Mouse (Mus musculus) ZHBTc4 (cell line): ENCODE data around the gene Comt.

Experiments used
- DNase-seq: peaks from one replicate; pipeline ENCODE4 v3.0.0-alpha.2; 2011; ENCODE audit warnings: low read depth, low spot score

The Comt gene

DNA sequence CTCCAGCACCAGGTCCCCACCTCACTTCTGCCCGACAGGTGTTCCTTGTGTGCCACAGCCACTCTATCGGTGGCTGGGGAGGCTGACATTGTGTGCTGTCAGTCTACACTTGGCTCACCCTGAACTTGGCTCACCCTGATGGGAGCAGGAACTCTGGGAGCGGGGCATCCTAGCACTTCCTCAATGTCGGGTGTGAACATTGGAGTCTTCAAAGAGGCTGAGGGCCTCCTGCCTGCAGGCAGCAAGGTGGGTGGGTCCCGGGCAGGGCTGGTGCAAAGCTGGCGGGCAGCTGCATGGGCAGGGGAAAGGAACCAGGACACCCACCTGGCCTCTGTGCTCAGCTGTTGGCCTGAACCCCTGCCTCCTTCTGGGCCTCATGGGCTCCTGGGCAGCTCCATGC is 9.5 kb upstream of the Comt start:
- DNase-seq, result no peak

DNA sequence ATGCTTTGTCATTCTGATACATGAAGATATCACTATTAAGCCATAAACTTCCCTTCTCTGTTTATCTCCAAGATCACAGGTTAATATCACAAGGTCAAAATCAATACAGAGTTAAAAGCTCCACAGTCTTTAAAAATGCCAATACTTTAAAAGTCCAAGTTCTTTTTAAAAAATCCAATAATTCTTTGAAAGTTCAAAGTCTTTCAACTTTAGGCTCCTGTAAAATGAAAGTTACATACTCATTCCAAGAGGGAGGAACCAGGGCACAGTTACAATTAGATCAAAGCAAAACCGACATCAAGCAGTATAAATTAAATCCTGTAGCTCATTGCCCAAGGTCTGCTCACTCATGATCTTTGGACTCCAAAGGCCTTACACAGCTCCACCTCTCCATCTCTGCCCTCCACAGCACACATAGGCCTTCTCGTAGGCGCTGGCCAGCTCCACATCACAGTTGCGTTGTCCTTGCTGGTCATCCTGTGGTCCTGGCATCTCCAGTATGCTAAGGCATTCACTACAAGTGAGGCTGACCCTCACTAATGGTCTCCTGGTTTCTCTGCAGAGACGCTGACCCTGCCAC is 6.8 kb upstream of the Comt start:
- no peak for DNase-seq

DNA sequence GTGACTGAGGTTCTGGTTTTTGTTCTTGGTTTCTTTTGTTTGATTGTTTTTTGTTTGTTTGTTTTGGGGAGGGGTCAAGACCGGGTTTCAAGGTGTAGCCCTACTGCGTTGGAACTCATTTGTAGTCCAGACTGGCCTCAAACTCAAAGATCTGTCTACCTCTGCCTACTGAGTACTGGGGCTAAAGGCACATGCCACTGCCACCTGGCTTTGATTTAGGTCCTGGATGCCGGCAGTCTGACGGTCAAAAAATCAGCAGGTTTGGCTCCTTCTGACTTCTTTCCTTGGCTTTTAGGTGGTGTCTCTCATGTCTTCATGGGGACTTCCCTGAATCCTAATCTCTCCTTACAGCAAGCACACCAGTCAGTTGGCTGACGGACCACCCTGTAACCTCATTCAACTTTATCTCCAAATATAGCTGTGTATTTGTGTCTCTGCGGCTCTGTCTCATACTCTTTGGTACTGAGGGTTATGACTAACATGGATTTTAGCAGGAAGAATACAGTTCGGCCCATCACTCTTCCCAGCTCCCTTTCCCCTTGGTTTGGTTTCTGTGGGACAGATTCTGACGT is 4.1 kb upstream of the Comt start:
- no peak for DNase-seq

DNA sequence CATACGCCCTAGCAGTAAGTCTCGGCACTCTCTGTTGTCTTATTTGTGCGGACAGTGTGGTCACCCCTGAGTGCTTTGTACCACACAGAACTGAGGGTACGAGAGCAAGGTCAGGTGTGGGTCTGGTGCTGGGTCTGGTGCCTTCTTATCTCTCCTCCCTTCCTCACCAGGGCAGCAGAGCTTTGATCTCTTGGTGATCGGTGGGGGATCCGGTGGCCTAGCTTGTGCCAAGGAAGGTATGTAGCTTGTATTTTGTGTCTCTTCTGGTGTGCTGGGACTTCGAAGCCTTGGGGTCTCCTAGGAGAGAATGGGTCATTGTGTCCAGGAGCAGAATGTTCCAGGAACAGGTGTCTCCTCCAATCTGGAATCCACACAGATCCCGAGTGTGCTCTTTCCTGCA is 3.0 kb upstream of the Comt start:
- no peak for DNase-seq

DNA sequence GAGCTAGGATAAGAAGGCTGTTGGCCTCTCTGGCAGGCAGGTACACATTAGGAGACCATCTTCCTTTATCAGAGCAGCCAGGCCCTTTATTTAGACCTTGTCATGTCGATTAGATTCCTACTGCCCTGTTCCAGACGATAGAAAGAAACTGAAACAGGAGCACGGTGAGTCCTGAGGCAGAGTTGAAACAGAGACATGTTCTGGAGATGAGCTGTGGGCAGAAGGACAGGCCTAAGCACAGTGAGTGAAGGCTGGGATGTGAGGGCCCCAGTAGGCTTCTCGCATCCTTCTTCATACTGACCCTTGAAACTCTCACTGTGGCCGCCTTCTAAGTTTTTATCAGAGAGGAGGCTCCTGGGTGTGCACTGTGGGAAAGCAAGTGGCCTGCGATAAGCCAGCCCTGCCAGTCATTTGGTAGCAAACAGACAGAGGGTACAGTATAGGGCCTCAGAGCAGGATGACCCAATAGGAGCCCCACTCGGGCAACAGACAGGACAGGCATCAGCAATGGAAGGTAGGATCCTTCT is 1.9 kb upstream of the Comt start:
- no peak for DNase-seq

DNA sequence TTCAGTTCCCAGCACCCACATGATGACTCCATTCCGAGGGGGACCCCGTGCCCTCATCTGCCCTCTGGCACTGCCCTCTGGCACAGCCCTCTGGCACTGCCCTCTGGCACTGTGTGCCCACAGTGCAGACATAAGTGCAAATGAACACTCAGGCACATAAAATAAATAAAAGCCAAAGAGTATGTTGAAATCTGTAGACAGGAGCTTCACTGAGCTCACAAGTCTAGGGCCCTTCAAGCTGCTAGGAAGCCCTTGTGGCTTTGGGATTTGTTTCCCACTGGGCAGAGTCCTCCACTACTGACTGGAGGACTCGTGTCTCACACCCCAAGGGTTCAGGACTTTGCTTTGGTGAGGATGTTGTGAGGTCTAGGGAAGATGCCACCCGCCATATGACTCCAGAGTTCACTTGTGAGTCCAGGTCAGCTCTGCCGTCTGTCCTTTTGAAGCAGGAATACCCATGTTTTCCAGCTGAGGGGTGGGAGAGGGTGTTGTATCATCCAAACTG is 1.4 kb upstream of the Comt start:
- no peak for DNase-seq

DNA sequence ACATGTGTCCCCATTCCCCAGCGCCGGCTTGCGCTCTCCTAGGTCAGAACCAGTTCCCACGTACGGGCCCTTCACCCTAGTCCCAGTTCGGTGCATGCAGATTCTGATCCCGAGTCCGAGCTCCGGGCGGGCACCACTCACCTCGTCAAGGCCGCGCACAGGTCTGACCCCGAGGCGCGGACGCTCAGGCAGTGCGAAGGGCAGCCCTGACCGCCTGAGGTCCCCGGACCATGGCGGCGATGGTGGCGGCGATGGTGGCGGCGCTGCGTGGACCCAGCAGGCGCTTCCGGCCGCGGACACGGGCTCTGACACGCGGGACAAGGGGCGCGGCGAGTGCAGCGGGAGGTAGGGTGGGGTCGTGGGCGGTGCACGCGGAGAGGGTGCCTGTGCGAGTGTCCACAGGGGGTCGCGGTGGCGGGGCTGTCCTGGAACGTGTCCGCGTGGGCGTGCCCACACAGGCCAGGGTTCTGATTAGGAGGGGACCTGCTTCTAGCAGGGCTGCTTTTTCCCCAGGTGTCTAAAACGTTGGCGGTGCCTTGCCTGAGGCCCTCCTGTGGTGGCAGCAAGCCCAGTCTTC is 349 bp downstream of the Comt start, which contains the start of gene Txnrd2:
Gene Txnrd2, plus strand, starts transcription at position 170 of the 577 bp plus-strand sequence.
- DNase-seq, result peak; percentile 81

DNA sequence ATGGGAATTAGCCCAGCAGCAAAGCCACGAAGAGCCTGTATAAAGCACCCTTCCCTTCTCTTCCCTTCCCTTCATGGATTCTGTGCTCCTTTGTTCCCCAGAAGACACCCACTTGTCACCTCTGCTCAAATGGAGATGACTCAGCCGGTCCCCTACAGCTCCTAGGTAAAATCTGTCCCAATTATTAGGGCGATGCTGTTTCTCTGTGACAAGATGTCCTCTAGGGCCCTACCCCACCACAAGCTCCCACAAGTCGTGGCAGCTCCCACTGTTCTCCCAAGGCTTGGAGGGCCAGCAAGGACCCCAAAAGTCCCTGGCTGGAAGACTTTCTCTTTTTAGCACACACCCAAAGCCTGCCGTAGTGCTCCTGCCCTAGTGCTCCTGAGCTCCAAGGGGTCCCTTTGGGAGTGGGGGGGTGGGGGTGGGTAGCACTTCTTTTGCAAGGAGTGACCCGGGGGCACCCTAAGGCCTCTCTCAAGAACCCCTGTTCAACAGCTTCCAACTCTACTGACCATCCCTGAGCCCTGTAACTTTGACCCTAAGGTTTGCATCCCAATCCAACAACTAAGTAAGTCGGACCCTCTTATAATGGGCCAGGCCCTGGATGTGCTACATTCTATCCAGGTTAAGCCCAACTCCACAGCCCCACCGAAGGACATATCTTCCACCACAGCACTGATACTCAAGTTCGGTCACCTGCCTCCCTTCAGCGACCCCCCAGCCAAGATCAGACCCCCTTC is 1.0 kb downstream of the Comt start:
- DNase-seq, result no peak

DNA sequence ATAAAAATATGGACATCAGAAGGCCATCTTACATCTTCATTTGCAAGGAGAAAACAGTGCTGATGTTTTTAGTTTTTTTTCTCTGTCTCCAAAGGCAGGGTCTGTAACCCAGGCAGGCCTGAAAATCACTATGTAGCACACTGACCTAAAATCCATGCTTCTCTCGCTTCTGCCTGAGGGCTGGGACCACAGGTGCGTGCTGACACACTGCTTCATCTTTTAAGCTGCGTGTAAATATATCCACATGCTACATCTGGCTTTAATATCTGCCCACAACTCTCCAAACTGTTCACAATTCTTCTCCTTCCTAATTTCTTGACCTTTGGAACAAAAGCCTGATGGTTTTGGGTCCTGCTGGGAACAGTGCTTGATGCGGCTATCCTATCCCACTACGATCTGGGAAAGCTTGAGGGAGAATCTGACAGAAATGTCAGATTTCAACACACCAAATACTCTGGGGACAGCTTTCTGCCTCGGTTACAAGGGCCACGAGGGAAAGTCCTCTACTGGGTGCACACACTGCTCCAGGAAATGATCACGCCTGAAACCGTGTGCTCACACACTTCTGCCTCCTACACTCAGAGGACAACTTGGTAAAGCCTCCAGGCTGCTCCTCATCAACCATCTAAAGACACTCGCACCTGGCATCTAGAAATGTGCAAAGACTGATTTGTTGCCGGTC is 2.1 kb downstream of the Comt start:
- no peak for DNase-seq

DNA sequence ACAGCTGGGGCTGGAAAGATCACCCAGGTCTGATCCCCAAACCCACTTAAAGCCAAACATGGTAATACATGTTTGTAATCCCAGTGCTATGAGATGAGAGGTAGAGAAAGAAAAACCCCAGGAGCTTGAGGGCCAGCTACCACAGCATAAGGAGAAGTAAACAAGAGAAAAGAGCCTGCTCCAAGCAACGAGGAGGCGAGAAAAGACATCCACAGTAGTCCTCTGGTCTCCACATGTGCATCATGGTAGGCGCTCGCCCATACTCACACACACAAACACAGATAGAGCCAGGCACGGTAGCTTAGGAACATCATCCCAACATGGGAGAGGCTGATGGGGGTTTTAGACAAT is 2.8 kb downstream of the Comt start:
- no peak for DNase-seq

DNA sequence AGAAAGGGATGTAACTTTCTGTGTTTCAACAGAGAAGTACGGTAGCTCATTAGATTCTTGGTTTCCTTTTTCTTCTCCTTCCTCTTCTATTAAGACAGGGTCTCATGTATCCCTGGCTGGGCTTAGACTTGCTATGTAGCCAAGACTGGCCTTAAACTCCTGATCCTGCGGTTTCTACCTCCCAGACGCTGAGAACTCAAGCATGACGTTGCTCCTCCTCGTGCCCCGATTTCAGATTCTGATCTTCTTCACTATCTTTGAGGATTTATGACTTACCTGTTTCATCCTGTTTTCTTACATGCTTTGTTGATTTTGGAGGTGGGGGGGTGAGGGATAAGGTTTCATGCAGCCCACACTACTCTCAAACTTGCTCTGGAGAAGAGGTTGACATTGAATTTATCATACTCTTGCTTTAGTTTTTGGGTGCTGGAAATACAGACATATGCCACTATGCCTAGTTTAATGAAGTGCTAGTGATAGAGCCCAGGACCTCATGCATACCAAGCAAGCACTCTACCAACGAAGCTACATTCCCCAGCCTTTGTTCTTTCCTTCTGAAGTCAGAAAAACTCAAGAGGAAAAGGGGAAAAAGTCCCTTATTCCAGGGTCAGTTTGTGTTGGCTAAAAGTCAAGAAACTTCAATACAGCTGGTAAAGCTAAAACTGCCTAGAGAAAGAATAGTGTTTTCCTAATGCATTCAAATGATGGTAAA is 3.3 kb downstream of the Comt start:
- no peak for DNase-seq

DNA sequence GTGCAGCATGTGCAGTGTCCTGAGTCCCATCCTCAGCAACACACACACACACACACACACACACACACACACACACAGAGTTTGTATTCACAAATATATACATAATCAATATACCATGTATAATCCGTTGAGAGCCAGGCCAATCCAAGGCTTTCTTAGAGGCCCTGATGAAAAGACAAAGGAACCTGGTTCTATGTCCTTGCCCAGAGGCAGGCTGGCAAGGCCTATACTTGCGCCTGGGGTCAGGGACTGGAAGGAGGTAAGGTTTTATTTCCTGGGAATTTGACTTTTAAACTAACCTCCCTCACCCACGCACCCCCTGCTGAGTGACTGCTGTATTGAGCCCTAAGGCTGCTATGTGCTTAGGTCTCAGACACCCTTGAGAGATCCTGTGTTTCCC is 6.1 kb downstream of the Comt start:
- DNase-seq, result peak; percentile 35

DNA sequence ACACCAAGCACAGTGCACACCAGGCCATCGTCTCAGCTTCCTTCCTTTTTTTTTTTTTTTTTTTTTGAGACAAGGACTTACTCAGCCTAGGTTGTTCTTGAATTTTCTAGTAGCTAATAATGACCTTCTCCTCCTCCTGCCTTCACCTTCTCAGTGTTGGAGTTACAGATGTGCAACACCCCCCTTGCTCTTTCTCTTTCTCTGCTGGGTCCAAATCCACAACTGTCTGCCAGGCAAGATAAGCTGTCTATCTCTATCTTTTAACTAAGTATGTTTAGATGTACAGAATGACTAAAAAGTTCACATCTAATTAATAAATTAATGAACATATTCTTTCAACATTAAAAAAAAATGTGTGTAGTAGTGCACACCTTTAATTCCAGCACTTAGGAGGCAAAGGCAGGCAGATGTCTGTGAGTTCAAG is 7.0 kb downstream of the Comt start:
- DNase-seq, result no peak

DNA sequence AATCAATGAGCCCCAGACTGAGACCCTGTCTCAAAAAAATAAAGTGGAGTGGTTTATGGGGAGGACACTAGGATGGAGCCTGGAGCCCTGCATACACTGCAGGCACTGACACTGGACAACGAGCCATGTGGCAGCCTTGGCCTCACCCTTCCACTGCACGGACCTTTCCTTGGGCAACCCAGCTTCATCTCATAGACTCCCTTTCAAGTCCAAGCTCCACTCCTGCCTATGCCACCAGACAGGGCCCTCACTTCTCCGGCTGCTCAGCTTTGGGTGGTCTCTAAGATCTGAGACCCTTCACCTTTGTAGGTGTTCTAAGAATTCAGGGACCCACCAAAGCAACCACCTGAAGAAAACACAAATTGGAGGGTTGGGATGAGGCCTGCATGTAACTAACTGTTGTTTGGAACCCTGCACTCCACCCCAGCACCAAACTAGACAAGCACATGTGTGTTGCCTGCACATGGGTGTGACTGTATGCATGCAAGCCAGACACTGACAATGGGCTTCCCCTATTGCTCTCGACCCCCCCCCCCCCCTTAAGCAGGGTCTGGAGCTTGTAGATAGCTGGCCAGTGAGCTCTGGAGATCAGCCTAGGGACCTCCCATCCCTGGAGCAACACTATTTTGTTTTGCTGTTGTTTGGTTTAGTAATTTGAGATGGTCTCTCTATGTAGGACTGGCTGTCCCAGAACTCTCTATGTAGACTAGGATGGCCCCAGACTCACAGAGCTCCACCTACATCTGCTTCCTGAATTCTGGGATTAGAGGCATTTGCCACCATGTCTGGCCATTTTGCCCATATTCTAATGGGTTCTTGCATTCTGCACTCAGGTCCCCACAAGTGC is 7.7 kb downstream of the Comt start:
- DNase-seq, result no peak

DNA sequence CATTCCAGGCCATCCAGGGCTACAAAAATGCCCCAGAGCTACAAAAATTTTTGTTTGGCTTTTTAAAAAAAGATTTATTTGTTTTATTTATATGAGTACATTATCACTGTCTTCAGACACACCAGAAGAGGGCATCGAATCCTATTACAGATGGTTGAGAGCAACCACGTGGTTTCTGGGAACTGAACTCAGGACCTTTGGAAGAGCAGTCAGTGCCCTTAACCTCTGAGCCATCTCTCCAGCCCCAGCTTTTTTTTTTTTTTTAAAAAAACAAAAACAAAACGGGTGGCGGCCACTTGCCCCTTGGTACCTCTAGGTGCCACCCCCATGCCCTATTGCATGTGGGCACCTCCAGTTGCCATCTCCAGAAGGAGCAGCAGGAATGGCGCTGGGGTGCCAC is 9.2 kb downstream of the Comt start:
- no peak for DNase-seq

DNA sequence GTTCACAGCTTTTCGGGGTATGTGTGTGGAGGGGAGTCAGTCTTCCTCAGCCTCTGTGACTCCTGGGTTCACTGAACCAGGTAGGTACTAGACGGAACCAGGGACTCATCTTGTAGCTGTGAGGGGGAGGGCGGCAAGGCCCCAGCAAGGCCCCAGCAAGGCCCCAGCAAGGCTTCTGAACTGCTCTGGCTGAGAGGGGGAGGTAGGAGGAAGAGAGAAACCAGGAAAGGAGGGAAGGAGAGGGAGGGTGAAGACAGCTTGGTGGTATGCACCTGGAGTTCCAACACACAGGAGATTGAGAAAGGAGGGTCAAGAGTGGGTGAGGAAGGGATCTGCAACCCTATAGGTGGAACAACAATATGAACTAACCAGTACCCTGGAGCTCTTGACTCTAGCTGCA is 9.8 kb downstream of the Comt start:
- no peak for DNase-seq

DNA sequence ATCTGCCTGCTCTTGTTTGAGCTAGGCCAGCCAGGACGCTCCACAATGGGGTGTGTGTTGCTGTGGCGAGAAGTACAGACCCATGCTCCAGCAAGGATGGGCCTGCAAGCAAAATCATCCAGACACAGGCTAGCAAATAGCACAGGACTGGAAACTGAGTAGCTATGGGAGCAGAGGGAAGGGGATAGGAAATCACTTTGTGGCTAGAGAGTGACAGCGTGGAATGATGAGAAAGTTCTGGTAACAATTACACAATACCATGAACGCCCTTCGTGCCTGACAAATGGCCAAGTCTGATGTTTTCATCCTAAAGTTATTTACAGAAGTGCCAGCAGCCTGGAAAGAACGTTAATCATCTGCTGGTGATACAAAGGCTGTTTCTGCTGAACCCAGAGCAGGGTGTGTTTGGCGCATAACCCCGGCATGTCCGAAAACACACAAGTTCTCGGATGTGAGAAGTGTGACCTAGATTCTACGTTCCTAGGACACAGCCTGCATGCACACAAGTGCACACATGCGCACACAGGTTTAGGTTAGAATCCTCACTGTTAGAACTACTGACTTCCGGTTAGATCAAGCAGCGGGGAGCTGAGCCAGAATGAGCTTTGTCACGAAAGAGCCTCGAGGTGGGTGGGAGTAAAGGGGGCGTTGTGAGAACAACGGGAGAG is 10.4 kb downstream of the Comt start:
- peak; percentile 62 for DNase-seq

DNA sequence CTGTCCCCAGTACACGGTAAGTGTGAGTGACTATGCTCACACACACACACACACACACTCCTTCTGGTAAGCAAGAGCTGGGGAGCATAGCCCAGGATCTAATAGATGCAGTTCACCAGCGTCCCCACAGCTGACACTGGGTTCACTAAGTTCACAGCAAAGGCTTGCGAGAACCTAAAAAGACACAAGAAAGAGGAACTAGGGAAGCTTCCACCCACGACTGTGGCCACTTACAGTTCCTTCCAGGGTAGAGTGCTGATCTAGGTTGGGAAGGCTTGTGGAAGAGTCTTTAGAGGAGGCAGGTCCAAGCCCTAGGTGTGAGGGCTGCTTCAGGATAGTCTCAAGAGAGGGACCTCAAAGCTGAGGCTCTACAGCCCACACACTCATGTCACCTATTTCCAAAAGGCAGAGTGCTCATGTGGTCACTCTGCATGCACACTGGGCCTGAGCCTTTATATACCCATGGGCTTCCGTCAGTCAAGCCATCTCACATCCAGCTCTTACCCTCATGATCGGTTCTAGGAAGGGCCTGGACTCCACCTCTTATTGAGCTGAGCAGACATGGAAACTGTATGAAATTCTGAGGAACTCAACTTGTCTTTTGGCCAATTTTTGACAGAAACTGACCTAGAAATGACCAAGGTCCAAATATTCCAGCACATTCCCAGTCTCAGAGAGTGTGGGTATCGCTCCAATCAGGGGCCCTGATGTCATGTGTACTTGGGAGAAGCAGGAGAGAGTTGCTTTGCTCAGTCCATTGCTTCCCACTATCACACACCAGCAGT is 13.4 kb downstream of the Comt start:
- no peak for DNase-seq
